Mouse (Mus musculus) testis, adult 2 months (tissue): ENCODE results near the gene Birc6. TPM values are rescaled to one million over a fixed set of nuclear protein-coding genes. Genes with fewer than 3 reads are reported as not detected.
A peak's percentile ranks its signal among the peaks of the same experiment; 100 is the strongest.

Experiments
- H3K27ac ChIP-seq: fragments of 200-500 bp; 2 replicates; pipeline ENCODE4 v1.5.1; 2012; ENCODE audit warnings: low read depth, low read length; ENCODE audit not compliant: control insufficient read depth, insufficient read depth
- H3K27me3 ChIP-seq: fragments of 200-500 bp; 2 replicates; pipeline ENCODE4 v1.6.1; 2012; ENCODE audit warnings: mild to moderate bottlenecking, low read length, moderate library complexity; ENCODE audit not compliant: control insufficient read depth, insufficient read depth
- H3K36me3 ChIP-seq: fragments of 200-500 bp; 2 replicates; pipeline ENCODE4 v1.6.1; 2012; ENCODE audit warnings: mild to moderate bottlenecking, low read length; ENCODE audit not compliant: control insufficient read depth, insufficient read depth
- H3K4me1 ChIP-seq: fragments of 200-500 bp; 2 replicates; pipeline ENCODE4 v1.6.1; 2012; ENCODE audit warnings: low read length; ENCODE audit not compliant: control insufficient read depth, insufficient read depth
- H3K4me3 ChIP-seq: fragments of 200-500 bp; 2 replicates; pipeline ENCODE4 v1.5.1; 2012; ENCODE audit warnings: low read depth, mild to moderate bottlenecking, low read length, moderate library complexity, mixed read lengths; ENCODE audit not compliant: control insufficient read depth
- CTCF ChIP-seq: fragments of 200-500 bp; IDR thresholded peaks from 2 replicates; pipeline ENCODE4 v1.5.1; 2012; ENCODE audit warnings: low read depth, mild to moderate bottlenecking, inconsistent platforms, low read length, moderate library complexity; ENCODE audit not compliant: control insufficient read depth, insufficient read depth, insufficient replicate concordance
- POLR2A ChIP-seq: fragments of 200-500 bp; IDR thresholded peaks from 2 replicates; pipeline ENCODE4 v1.6.1; 2012; ENCODE audit warnings: low read depth, mild to moderate bottlenecking, inconsistent platforms, low read length, moderate library complexity; ENCODE audit not compliant: control insufficient read depth
- polyA plus RNA-seq: library from polyadenylated mRNA; depleted of rRNA; stranded (reverse); fragments of >200 nt; gene quantifications from 2 replicates; pipeline ENCODE4 v1.2.3, GENCODE M21; 2012; rRNA removed

The Birc6 gene
- 26.0 and 26.3 TPM in 2 replicates for polyA plus RNA-seq

DNA sequence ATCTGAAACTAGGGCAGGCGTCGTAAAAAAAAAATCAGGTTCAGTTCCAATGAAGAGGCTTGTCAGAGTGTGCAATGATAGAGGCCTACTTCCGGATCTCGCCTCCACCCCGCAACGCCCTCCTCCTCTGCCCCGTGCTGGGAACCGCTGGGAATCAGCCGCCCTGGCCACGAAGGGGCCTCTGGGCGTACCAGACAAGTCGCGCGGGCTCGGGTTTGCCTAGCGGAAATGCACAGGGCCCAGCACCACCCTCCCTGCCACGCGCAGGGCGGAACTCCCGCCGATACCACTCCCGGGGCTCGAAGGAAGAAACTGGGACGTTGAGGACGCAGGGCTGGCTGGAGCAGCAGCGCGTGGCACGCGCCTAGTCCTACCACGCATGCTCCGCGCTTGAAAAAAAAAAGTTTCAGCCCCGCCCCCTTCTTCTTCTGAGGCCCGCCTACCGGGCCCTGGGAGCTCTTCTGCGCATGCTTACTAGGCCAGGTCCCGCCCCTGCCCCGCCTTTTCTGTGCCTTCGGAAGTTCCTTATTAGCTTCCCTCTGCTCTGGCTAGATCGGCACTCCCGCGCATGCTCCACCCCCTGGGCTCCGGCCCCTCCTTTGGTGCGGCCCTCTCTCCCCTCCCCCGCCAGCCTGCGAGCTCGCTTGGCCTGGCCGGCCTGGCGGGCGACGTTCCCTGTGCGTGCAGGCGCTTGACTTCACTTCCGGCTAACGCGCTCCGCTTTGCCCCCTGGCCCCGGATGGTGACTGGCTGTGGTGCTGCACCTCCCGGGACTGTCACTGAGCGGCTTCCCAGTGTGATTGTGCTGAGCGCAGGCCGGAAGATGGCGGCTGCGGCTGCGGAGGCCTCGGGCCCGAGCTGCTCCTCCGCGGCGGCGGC is at the start of gene Birc6:
Gene Birc6 (plus strand): TSS at position 567 of the 879 bp plus-strand sequence.
- peak; percentile 78 for TF ChIP-seq POLR2A
- TF ChIP-seq CTCF, result no peak

DNA sequence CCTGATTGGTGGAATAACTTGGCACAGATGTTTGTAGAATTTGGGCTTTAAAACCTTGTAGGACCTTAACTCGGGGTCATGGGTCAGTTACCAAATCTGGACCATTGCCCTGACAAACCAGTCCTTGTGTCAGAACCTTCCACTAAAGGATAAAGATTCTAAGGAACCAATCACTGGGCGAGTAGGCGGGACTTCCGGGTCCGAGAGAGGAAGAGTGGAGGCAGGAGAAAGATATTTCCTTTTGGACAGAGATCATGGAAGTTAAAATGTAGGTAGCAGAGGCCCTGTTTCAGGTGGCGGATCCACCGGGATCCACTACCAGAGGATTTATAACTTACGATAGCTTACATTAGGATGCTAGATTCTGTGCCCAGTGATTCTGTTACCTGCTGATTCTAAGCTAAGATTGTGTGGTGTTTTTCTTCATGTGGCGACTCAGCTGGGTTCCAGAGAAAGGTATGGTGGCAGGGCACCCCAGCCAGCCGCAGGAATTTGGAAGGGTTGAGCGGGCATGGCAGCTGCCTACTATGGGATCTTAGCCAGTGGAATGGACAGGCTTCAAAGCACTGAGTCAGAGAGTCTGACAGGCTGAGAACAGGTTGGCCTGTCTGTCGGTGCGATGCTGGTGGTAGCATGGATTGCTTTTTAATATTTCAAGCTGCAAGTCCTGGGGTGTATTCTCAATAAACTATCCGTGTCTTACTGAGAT is 47.6 kb upstream of the Birc6 start:
- Histone ChIP-seq H3K27me3 (no peaks in the 10 kb centered on the region), H3K36me3 (no peaks in the 10 kb centered on the region), H3K4me1 (no peaks in the 10 kb centered on the region), H3K27ac (no peak overlapping the region), H3K4me3 (peak overlapping the region; percentile 46)
- TF ChIP-seq POLR2A, result no peak

More for the DNA sequence above, at the start of gene Birc6:
- Histone ChIP-seq H3K4me3 (peak within 1 kb of the TSS; percentile 98), H3K27ac (peak within 1 kb of the TSS; percentile 94), H3K36me3 (no peaks in the 10 kb centered on the region), H3K4me1 (peaks cover 7% of the 10 kb centered on the region; the same call in 1 of the 2 replicates), H3K27me3 (no peaks in the 10 kb centered on the region)

DNA sequence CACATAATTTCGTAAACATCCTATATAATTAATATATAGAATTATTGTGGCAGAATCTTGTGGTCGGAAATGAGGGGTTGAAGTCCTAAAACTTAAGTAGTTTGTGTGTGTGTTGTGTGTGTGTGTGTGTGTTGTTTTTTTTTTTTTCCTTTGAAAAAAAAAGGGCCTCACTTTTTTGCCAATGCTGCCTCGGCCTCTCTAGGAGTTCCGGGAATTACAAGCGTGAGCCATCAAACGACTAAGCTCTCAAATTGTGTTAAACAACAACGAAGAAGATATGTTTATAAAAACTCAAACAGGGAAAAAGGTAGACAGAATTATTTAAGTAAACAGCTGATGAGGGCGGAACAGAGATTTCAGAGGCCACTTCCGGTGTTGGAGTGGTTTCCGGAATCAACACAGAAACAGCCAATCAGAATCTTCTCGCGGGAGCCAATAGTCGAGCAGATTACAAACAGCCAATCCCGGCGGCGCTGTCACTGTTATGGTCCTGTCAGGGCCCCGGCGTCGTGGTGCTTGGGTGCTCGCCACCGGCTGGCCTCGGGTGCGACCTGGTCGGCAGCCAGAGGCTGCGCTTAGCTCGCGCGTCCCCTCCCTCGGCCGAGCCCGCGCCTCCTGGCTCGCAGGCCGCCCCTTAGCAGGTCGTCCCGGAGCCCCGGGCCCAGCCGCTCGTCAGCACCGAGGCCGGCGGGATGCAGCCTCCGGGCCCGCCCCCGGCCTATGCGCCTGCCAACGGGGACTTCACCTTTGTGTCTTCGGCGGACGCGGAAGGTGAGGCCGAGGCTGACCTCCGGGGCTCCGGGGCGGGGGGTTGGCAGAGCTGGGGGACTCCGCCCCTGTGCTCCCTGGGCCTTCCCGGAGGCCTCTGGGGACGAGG is 38.8 kb upstream of the Birc6 start, which contains the start of gene Yipf4:
Gene Yipf4 (plus strand): TSS at position 470 of the 877 bp plus-strand sequence.
- Histone ChIP-seq H3K27ac (peak within 1 kb of the TSS; percentile 90), H3K4me3 (peak within 1 kb of the TSS; percentile 98), H3K36me3 (no peaks in the 10 kb centered on the region), H3K27me3 (no peaks in the 10 kb centered on the region), H3K4me1 (no peaks in the 10 kb centered on the region; the same call in 1 of the 2 replicates)
- TF ChIP-seq CTCF (no peak), POLR2A (peak; percentile 89)

DNA sequence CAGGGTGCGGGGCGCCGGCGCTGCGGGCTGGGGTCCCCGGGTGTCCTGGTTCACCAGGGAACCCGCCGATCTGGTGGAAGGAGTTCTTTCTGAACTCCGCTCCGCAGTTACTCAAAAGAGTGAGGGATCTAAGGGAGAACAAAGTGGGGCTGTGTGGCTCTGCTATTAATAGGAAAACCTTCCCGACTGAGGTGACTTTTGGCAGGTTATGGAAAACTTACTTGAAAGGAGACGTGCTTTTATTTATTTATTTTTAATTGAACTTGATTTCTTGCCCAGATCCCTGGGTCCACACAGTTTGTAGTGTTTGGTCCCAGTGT is 38.2 kb upstream of the Birc6 start:
- Histone ChIP-seq H3K36me3 (no peaks in the 10 kb centered on the region), H3K27me3 (no peaks in the 10 kb centered on the region), H3K4me1 (no peaks in the 10 kb centered on the region; the same call in 1 of the 2 replicates), H3K4me3 (peak overlapping the region; percentile 98), H3K27ac (peak overlapping the region; percentile 90)
- TF ChIP-seq CTCF (no peak), POLR2A (no peak)

DNA sequence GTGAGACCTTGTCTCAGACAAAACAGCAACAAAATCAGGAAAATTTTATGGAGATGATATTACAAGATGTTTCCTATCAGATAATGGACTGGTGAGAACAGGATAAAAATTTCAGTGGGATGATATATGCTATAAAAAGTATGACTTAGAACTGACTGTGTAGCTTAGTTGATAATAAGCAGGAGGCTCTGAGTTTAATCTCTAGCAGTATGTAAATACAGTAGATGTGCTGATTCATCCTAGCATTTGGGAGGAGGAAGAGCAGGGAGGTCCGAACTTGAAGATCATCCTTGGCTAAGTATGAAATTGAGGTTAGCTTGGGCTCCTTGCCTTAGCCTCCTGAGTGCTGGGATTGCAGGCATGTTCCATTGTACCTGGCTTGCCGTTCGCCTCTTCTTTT is 36.5 kb upstream of the Birc6 start:
- H3K4me3 ChIP-seq, result no peak overlapping the region
- TF ChIP-seq POLR2A, result no peak
- no peak for TF ChIP-seq CTCF

DNA sequence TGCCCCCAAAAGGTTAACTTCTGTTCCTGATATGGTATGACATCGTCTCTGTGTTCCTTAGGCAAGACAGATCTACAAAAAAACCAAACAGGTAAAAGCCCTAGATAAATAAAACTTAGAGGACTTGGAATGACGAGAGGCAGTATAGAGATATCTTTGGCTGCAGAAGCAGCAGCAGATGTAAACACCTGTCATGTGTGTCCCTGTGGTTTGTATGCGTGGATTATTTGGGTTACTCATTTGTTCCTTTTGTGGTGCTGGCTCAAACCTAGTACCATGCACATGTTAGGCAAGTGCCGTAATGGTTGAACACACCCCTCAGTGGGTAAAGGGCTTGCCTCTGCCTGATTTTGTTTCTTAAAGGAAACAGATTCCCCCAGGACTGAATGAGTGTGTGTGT is 27.9 kb upstream of the Birc6 start:
- no peaks in the 10 kb centered on the region for H3K4me1 ChIP-seq
- no peak overlapping the region for H3K27ac ChIP-seq
- no peak for TF ChIP-seq CTCF
- no peak for TF ChIP-seq POLR2A
- H3K4me3 ChIP-seq, result no peak overlapping the region
- no peaks in the 10 kb centered on the region for H3K27me3 ChIP-seq
- H3K36me3 ChIP-seq, result no peaks in the 10 kb centered on the region

More for the DNA sequence above, 36.5 kb upstream of the Birc6 start:
- Histone ChIP-seq H3K27me3 (no peaks in the 10 kb centered on the region), H3K4me1 (no peaks in the 10 kb centered on the region; the same call in 1 of the 2 replicates), H3K27ac (no peak overlapping the region), H3K36me3 (no peaks in the 10 kb centered on the region)

DNA sequence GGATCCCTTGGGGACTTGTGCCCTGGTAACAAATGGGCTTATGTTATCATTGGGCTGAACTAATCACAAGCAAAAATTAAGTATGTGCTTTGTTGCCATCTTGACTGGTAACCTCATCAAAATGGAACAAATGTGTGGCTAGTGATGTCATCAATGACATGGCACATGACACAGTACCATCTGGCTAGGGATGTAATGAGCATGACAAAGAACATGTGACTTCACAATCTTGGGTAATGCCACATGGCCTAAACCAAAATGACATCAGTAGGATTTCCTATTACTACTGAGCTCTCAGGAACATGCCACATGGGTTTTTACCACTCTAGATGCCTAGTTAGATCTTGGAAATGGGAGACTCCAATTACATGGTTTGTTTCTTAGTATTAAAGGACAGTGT is 27.0 kb upstream of the Birc6 start:
- no peaks in the 10 kb centered on the region for H3K36me3 ChIP-seq
- no peak overlapping the region for H3K4me3 ChIP-seq
- TF ChIP-seq CTCF, result no peak
- no peak for TF ChIP-seq POLR2A
- H3K4me1 ChIP-seq, result no peaks in the 10 kb centered on the region
- H3K27ac ChIP-seq, result no peak overlapping the region
- no peaks in the 10 kb centered on the region for H3K27me3 ChIP-seq
